Mouse (Mus musculus) kidney, postnatal 25 days (tissue): Measurements from ENCODE around the gene Dlg4.
A peak's percentile ranks its signal among the peaks of the same experiment; 100 is the strongest.
"Not testable (repeated sequence)": the region's sequence is repeated elsewhere in the genome, so short reads cannot be mapped to it uniquely, and the experiment has no call there.

Experiments used
- DNase-seq, 2 experiments: peaks; one replicate each; pipeline ENCODE4 v3.0.0; 2021; ENCODE audit warnings: mixed read lengths in 2 of 2

Dlg4 gene

GRCm38 (mm10) chr11:70053898-70054570 is 37.3 kb downstream of the Dlg4 start, which contains the start of gene Asgr1:
Asgr1 (plus strand) TSS chr11:70054085.
- DNase-seq: peak in 1 of 2 experiments; percentile 70

GRCm38 (mm10) chr11:70055618-70056214 is 39.0 kb downstream of the Dlg4 start:
- DNase-seq: peak; percentile 75 to 78

- peak; percentile 55 to 83 for DNase-seq
These were observed 41.1 kb downstream of the Dlg4 start for GRCm38 (mm10) chr11:70057805-70058204.

GRCm38 (mm10) chr11:70059930-70060329 is 43.2 kb downstream of the Dlg4 start:
- DNase-seq: no peak

- no peak for DNase-seq
These were observed 46.3 kb downstream of the Dlg4 start for GRCm38 (mm10) chr11:70063053-70063452.

- no peak for DNase-seq
These were observed 50.0 kb downstream of the Dlg4 start for GRCm38 (mm10) chr11:70066701-70067100.

GRCm38 (mm10) chr11:70068245-70068644 is 51.5 kb downstream of the Dlg4 start:
- no peak for DNase-seq

- DNase-seq: no peak
These were observed 53.3 kb downstream of the Dlg4 start for GRCm38 (mm10) chr11:70070057-70070456.

GRCm38 (mm10) chr11:70070603-70071002 is 53.9 kb downstream of the Dlg4 start:
- DNase-seq: not testable (repeated sequence)

- peak; percentile 86 to 94 for DNase-seq
These were observed 57.8 kb downstream of the Dlg4 start for GRCm38 (mm10) chr11:70074379-70075071.

- no peak for DNase-seq
These were observed 58.8 kb downstream of the Dlg4 start for GRCm38 (mm10) chr11:70075581-70075980.

GRCm38 (mm10) chr11:70077441-70077840 is 60.7 kb downstream of the Dlg4 start:
- DNase-seq: no peak

GRCm38 (mm10) chr11:70079175-70079574 is 62.4 kb downstream of the Dlg4 start:
- DNase-seq: no peak

- peak; percentile 59 to 77 for DNase-seq
These were observed 63.2 kb downstream of the Dlg4 start for GRCm38 (mm10) chr11:70079928-70080327.

GRCm38 (mm10) chr11:70080803-70081590 is 64.3 kb downstream of the Dlg4 start:
- DNase-seq: no peak

- DNase-seq: no peak
These were observed 67.8 kb downstream of the Dlg4 start for GRCm38 (mm10) chr11:70084563-70084962.

- DNase-seq: peak; percentile 34 to 67
These were observed 75.4 kb downstream of the Dlg4 start, which contains the start of gene Asgr2 for GRCm38 (mm10) chr11:70091986-70092783. Asgr2 (plus strand) TSS chr11:70092644.
